Mouse (Mus musculus): ENCODE measurements at regions not wholly inside any gene's neighbourhood (a gene's known extent, or its start where the extent isn't known, plus 50 kb on each side); places are given as distances from the start of the nearest gene placed in this dataset.

DNA sequence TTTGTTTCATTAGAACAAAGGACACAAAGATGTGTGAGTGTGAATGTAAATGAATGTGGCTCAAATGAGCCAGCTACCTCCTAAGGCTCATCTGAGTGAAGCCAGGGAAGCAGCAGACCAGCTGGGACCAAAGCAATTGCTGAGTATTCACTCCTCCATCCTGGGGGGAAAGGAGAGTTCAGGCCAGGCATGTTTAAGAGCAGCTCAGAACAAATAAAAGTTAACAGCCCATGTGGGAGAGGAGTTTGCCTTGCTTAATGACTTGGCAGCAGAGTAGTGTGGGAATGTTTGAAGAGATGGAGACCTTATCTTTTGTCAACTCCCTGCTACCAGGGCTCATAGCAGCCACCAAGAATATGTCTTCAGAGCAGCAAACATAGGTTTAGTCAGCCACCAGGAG, 685.0 kb upstream of the Dpp10 start:
- ATAC-seq (replicated peaks; ENCODE audit: poor library complexity, severe bottlenecking): no peak

DNA sequence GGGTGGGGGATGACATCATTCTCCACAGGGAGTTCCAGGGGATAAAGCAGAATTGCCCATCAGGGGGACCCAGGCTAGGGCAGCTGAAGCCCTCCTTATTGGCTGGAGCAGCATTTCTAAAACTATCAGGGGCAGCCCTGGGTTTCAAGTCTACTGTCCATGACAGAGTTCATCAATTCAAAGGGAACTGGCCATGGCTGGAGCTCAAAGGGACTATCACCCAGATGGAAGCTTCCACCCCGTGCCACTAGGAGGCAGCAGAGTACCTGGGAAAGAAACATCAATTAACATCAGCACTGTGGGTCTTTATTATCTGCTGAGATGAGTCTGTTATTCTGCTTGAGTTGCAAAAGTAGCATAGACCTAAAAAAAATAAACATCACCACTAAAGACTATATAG, 672.7 kb upstream of the Dpp10 start:
- ATAC-seq (replicated peaks; ENCODE audit: poor library complexity, severe bottlenecking): peak; percentile 74

DNA sequence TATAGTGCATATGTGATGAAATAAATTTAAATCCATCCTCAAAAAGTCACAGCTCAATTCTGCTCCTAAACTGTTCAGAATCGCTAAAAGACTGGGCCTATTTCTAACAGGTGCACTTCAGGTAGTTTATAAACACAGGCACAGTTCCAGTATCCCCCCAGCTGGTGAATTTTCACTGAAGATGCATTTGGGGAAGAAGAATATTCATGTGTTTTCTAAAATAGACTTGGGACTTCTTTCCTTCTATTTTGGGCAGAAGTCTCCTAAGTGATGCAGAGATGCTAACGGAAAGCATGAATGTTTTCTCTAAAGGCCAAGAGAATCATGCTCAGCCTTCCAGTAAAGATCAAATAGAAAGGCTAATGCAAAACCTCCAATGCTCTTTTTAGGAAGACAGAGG, 660.9 kb upstream of the Dpp10 start:
- ATAC-seq (replicated peaks; ENCODE audit: poor library complexity, severe bottlenecking): no peak

DNA sequence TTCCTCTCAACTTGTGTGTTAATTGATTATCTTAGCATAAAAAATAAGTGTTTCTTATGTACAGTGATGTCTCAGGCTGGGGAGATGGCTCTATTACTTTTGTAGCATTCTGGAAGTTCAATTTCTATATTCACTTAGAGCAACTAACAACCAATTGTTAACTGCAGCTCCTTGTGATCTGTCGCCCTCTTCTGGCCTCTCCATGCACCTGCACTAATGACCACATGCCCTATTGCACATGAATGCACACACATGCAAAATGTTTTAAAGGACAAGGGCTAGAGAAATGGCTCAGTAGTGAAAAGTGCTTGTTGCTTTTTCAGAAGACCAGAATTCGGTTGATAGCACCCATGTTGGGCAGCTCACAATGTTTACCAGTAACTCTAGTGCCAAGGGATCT, 629.1 kb upstream of the Dpp10 start:
- ATAC-seq (replicated peaks; ENCODE audit: poor library complexity, severe bottlenecking): peak; percentile 65

DNA sequence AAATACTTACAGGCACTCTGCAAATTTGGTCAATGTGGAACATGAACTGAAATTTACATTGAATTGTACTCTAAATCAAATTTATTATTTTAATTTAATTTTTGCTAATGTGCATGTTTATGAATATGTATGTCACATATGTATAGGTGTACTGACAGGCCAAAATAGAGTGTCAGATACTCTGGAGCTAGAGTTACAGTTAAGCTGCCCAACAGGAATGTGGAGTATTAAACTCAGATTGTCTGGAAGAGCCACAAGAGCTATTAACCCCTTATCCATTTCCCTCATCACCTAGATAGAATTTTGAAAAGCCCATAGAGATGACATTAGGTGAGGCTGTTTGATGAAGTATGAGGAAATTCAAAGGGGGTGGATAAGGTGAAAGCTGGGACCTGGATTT, 607.5 kb upstream of the Dpp10 start:
- no peak for ATAC-seq (replicated peaks; ENCODE audit: poor library complexity, severe bottlenecking)

DNA sequence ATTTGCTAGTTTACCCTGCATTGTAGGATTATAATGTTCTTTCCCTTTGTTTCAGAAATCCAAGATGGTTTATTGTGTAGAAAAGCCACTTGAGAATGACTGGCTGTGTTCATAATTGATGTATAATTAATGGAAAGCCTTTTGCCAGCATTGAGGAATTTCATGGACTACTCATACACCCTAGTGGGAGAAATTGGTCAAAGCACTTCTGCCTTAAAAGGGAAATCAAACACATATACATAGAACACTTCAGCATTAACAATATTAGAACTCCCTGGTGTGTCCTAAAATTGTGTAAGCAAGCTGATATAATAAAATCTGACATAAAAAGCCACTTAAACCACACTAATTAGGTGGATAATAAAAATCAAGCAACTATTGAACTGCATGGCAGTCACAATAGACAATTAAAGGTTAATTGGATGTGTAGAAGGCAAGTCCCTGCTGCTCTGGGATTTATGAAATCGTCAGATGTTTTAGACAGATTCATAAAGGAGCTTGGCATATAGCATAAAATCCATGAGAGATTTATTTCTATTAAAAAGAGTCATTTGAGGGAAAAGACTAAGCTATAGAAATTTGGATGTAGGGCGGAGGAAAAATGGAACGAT, 607.0 kb upstream of the Dpp10 start:
- no peak for ATAC-seq (replicated peaks; ENCODE audit: poor library complexity, severe bottlenecking)

DNA sequence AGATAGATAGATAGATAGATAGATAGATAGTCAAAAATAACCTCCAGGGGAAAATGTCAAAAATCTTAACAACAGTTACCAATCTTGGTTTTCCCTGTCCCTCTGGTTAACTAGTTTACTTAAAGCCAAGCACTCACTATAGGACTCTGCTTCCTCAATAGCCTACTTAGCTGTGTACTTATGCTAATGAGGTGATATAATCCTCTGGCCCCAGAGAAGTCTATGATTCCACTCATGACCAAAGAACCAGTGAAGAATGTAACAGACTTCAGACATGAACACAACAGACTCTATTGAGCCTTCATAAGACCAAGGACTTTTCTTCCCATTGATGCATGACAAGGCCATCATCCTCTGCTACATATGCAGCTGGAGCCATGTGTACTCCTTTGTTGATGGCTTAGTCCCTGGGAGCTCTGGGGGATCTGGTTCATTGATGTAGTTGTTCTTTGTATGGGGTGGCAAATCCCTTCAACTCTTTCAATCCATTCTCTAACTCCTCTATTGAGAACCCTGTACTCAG, 589.9 kb upstream of the Dpp10 start:
- ATAC-seq (replicated peaks; ENCODE audit: poor library complexity, severe bottlenecking): no peak

DNA sequence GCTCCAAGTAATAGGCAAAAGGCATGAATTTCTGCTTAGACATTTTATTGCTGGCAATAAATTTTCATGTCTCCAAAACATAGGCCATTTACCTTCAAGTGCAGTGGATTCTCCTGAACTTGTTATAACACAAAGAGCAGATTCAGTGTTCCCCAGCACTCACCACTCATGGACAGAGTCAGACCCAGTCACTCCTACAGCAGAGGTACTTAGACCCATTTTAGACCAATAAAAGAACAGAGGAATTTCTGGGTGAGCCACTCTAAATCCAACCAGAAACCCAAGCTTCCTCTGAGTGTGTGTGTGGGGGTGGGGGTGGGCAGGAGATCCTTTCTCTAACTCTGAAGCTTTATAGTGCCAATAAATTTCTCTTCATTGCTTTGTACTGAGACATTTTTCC, 584.7 kb upstream of the Dpp10 start:
- ATAC-seq (replicated peaks; ENCODE audit: poor library complexity, severe bottlenecking): no peak

DNA sequence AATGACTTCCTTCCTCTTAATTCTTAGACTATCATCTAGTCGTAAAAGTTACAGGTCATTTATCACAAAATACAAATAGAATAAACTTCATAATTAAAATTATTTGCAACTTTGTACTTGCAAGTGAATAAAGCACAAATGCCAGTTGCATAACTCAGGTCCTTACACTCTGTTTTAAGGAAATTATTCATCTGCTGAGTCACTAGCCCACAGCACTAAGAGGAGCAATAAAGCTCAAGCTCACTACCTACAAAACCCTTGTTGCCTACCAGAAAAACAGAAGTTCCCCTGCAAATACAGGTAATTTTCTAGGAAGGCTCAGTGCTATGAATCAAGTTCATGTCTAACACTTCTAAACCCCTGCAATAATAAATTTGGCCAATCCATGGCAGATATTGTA, 539.3 kb upstream of the Dpp10 start:
- ATAC-seq (replicated peaks; ENCODE audit: poor library complexity, severe bottlenecking): no peak

Data from granulocyte monocyte progenitor cell, adult 5-6 weeks (primary cell).